Mouse (Mus musculus) kidney, postnatal 25 days (tissue): Measurements from ENCODE around the gene Vapb.

ENCODE experiments used
- DNase-seq, 2 experiments: peaks; one replicate each; pipeline ENCODE4 v3.0.0; 2021; ENCODE audit warnings: mixed read lengths in 2 of 2

Gene Vapb

DNA sequence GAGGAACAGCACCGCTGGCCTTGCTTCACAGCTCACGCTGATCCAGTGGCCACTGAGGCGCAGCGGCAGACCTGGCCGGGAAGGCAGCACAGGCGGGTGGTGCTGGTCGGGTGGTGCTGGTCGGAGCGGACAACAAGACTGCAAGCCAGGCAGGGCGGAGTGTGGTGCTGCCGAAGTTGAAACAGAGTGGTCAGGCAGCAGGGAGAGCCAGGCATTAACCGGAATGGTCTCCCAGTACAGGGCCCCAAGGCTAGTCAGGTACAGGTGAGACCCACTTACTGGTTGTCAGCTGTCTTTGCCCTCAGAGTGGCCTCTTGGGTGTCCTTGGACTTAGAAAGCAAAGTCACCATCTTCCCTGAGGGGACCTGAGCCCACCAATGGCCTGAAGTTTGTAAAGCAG, 56.7 kb downstream of the Vapb start:
- no peak for DNase-seq

- peak; percentile 47 to 57 for DNase-seq
These were observed 57.5 kb downstream of the Vapb start for GRCm38 (mm10) chr2:173794531-173795510.

DNA sequence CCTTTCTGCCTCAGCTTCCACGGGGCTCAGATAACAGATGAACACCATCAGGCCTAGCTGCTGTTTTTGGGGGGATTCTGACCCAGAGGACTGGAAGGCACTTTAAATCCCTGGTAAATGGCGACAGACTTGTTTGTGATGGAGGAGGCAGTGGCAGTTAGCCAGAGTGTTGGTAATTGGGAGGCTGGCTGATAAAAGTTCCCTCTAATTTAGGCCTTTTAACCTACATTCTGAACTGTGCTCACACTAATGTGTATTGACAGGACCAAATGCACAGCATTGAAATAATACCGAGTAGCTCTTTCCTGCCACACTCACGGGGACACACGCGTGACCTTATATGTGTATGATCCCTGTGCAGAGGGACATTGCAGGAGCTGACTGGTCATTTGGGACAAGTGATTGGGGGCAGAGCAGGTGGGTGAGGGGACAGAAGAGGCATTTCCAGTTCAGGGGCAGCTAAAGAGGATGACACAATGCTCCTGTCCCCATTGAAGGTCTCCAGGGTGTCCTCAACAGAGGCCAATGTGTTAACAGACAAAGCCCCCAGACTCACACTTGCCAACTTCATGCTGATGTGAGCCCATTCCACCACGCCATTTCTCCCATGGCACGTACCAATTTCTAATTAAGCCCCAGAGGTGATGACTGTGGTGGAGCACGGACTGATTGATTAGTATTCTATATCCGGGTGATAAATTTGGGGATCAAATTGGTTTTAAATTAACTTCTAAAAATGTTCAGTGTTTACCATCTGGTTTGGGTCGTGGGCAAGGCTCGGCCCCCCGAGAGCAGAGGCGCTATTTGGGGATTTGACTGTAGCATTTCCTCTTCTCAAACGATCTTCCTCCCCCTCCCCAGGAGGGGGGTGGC, 58.7 kb downstream of the Vapb start:
- DNase-seq = no peak

DNA sequence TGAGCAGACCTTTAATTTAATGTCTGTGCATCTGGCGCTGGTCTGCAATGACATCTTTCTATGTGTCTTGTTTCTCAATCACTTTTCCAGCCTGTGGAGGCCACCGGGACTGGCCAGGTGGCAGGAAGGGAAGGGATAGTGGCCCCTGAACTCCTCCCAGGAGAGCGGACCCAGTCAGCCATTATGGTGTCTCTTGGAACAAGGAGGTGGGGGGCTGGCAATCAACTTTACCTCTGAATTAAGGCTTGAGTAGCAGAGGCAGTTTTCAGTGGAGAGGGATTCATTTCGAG, 59.3 kb downstream of the Vapb start:
- DNase-seq = no peak

DNA sequence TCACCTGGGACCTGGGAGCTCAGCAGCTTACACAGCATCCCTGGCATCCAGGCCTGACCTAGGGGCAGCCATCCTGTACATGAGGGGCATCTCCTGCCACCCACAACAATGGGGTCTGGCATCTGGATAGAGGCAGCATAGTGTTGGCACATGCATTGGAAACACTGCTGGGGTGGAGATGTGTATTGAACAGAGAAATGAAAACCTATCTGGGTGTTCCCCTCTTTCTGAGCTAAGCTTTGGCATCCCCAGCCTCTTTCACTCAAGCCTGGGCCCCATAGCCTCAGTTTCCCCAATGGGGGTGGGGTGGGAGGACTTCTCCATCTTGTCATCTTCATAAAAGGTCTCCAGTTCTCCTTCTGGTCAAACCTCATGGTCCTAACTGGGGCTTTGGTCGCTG, 62.2 kb downstream of the Vapb start:
- no peak for DNase-seq

DNA sequence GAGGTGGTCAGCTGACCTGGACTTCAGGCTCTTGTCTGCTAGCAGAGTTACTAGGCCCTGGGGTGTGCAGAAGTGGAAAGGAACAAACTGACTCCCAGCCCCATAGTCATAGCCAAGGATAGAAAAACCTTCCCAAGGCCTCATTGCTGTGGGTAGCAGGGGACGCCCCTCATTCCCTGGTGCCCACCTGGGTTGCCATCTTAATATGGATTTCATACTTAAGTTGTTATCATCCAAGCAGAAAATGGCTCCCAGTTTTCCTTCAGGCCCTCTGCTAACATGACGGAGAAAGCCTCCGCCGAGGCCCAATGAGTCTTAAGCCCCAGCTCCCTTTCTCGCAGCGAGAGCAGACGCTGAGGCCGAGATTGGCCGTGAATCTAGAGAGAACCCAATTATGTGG, 63.3 kb downstream of the Vapb start:
- no peak for DNase-seq

DNA sequence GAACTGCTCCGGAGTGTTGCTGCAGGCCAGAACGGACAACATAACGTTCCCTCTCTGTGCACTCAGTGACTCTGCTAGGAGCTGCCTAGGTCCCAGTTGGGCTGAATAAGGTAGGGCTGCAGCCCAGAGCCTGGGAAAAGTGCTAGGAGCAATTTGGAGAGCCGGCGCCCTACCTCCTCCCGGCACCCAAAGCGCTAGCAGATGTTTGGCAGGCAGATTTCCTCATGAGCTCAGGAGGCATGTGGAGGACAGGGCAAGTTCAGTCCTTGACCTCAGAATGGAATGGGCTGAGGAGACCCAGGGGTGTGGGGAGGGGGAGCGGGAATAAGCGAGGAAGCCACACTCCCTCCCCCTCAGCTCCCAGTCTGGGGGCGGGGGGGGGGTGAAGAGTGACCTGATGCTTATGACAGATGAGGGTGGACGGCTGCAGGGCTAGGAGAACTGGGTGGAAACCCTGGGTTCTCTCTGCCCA, 64.1 kb downstream of the Vapb start:
- peak; percentile 27 to 62 for DNase-seq

DNA sequence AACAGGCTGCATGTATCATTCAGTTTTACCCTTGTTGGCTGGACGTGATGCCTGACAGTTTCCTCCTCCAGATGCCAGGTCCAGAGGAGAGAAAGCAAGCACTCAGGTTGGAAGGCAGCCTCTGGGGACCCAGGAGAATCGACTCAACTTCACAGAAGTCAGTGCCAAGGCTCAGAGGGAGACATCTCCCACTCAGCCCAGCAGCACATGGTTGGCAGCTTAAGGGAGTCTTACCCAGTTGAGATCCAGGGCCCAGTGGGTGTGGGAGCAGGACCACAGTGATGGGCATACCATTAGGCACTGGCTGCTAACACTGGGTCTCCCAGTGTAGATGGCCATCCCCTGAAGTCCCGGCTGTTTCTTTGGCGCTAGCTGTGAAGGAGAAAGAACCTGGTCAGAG, 64.9 kb downstream of the Vapb start:
- no peak for DNase-seq

DNA sequence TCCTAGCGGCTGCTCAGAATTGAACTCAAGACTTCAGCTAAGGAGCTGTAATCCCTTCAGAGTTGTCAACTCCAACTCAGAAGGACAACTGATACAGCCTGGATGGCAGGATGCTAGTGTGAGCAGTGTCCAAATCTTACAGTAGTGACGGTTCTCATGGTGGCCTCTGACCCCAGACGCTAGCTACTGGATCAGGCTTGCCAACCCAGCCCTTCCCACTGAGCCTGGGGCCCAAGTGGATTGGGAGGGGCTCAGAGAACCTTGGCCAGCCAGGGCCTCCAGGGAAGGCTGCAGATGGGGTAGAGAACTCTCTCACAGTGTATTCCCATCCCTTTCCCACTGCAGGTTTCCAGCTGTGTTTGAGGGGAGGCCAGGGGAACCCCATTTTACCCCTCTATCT, 65.6 kb downstream of the Vapb start:
- no peak for DNase-seq

GRCm38 (mm10) chr2:173803827-173804226, 66.5 kb downstream of the Vapb start:
- DNase-seq = no peak

- no peak for DNase-seq
These were observed 69.3 kb downstream of the Vapb start for GRCm38 (mm10) chr2:173806621-173807020.

DNA sequence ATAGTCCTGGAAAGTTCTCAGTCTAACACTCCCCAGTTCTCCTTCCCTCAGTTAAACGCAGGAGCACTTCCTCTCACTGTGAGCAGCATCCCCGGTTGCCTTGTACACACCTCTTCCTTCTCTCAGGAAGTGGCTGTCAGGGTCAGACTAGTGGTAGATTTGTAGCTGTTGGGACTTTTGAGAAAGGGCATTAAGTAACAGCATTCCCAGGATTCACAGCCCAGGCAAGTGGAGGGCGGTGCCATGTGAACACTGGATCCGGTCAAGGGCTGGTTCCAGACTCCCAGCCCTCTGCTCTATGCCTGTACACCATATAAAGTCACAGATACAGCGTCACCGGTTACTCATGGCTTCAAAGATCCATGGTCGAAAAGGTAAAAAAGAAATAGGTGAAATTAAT, 71.6 kb downstream of the Vapb start:
- DNase-seq = peak; percentile 33 to 61

- no peak for DNase-seq
These were observed 72.9 kb downstream of the Vapb start for GRCm38 (mm10) chr2:173810036-173810850.

DNA sequence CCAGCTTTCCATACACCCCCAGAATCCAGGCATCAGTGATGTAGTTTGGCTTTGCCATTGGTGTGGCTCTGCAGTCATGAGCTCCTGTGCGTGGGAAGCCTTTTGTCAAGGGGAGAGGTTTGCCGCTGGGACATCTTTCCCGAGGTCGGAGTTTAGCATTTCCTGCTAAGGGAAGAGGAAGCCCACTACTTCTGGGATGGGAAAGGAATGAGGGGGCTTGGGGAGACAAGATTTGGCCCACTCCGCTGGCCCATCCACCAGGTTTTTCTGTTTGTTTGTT, 73.5 kb downstream of the Vapb start:
- no peak for DNase-seq

DNA sequence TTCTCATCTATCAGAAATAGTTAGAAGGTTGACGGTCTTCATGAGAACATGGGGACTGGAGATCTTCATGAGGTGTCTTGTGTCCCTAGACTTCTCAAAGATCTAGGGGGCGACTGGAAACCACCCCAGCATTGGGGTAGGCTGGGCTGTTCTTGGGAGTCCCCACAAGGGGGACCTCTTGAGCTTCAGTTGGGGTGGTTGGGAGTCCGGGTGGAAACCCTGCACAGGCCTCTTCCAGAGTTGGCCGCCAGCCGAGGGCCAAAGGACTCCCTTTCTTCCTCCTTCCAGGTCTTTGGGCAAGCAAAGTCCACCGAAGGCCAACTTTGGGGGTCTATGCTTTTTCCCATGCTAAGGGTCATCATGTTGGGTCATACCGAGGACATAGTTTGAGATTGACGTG, 74.5 kb downstream of the Vapb start:
- DNase-seq = peak; percentile 41 to 64

GRCm38 (mm10) chr2:173813071-173813470, 75.8 kb downstream of the Vapb start:
- no peak for DNase-seq

DNA sequence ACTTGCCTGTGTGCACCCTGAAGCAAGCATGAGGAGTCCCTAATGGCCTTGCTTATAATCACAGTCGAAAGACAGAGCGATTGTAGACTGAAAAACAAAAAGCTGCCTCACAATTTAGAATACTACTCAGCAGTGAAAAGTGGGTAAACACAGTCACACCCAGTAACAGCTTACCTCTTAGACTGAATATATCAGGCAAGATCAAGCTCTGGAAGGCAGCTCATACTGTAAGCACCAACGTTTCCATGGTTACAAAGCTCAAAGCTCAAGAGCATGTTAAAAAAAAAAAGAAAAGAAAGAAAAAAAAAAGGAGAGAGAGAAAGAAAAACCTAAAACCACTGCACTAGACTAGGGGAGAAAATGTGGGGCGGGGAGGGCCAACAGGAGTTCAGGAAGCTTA, 89.0 kb downstream of the Vapb start:
- no peak for DNase-seq

GRCm38 (mm10) chr2:173827228-173827627, 89.9 kb downstream of the Vapb start:
- no peak for DNase-seq

GRCm38 (mm10) chr2:173828134-173828533, 90.8 kb downstream of the Vapb start:
- DNase-seq = no peak

GRCm38 (mm10) chr2:173832828-173833492, 95.6 kb downstream of the Vapb start:
- peak in 1 of 2 experiments; percentile 31 for DNase-seq
